Mouse (Mus musculus): ENCODE results near the gene Rreb1.
A peak's percentile ranks its signal among the peaks of the same experiment; 100 is the strongest.

Gene Rreb1

GRCm38 (mm10) chr13:37952981-37953380 is 174.8 kb downstream of the Rreb1 start:
- DNase-seq, result no peak

GRCm38 (mm10) chr13:37954318-37954717 is 176.1 kb downstream of the Rreb1 start:
- no peak for DNase-seq

GRCm38 (mm10) chr13:37958498-37959238 is 180.5 kb downstream of the Rreb1 start:
- no peak for DNase-seq

- DNase-seq, result peak in 1 of 2 experiments; percentile 33
Observed at GRCm38 (mm10) chr13:37959239-37959907, 181.2 kb downstream of the Rreb1 start.

GRCm38 (mm10) chr13:37959936-37960335 is 181.7 kb downstream of the Rreb1 start:
- no peak for DNase-seq

GRCm38 (mm10) chr13:37962541-37962940 is 184.3 kb downstream of the Rreb1 start:
- no peak for DNase-seq

GRCm38 (mm10) chr13:37963354-37964007 is 185.3 kb downstream of the Rreb1 start:
- DNase-seq, result peak; percentile 63 to 78

- no peak for DNase-seq
Observed at GRCm38 (mm10) chr13:37964128-37965087, 186.2 kb downstream of the Rreb1 start.

GRCm38 (mm10) chr13:37965126-37965914 is 187.1 kb downstream of the Rreb1 start:
- no peak for DNase-seq

GRCm38 (mm10) chr13:37966256-37967051 is 188.3 kb downstream of the Rreb1 start:
- DNase-seq, result no peak

GRCm38 (mm10) chr13:37967052-37967437 is 188.8 kb downstream of the Rreb1 start:
- DNase-seq, result no peak

GRCm38 (mm10) chr13:37967565-37967964 is 189.4 kb downstream of the Rreb1 start:
- no peak for DNase-seq

- peak; percentile 59 to 87 for DNase-seq
Observed at GRCm38 (mm10) chr13:37969337-37969736, 191.1 kb downstream of the Rreb1 start.

- no peak for DNase-seq
Observed at GRCm38 (mm10) chr13:37969988-37970387, 191.8 kb downstream of the Rreb1 start.

GRCm38 (mm10) chr13:37970887-37971530 is 192.8 kb downstream of the Rreb1 start:
- no peak for DNase-seq

GRCm38 (mm10) chr13:37974036-37974435 is 195.8 kb downstream of the Rreb1 start:
- DNase-seq, result no peak

- DNase-seq, result no peak
Observed at GRCm38 (mm10) chr13:37974731-37975130, 196.5 kb downstream of the Rreb1 start.

- no peak for DNase-seq
Observed at GRCm38 (mm10) chr13:37979506-37979905, 201.3 kb downstream of the Rreb1 start.

- DNase-seq, result no peak
Observed at GRCm38 (mm10) chr13:37980346-37980745, 202.1 kb downstream of the Rreb1 start.

GRCm38 (mm10) chr13:37981063-37981462 is 202.9 kb downstream of the Rreb1 start:
- no peak for DNase-seq
